Mouse (Mus musculus): ENCODE data around the gene Zbtb20. TPM values are rescaled to one million over a fixed set of nuclear protein-coding genes. Genes with fewer than 3 reads are reported as not detected.

Gene Zbtb20
- polyA plus RNA-seq, 1 experiment from 2014 or later, result 30.9 TPM

- Histone ChIP-seq H3K4me2 (no peak overlapping the region), H3K4me3 (no peak overlapping the region), H3K27me3 (replicated peaks) (no peaks in the 10 kb centered on the region), H3K36me3 (no peaks in the 10 kb centered on the region), H3K9ac (no peak overlapping the region), H3K9me3 (no peaks in the 10 kb centered on the region), H3K4me1 (no peaks in the 10 kb centered on the region), H3K27ac (replicated peaks) (no peak overlapping the region)
- 67% methylated on average over 2 of the region's 2 CpGs for WGBS
- no peak for ATAC-seq (ENCODE audit: extremely low read depth, insufficient number of reproducible peaks, low FRiP score, low TSS enrichment)
Observed at GRCm38 (mm10) chr16:43690912-43691311, 815.2 kb downstream of the Zbtb20 start.

- H3K27me3 ChIP-seq (replicated peaks), result no peaks in the 10 kb centered on the region
- H3K4me1 ChIP-seq, result no peaks in the 10 kb centered on the region
- no peak for ATAC-seq (ENCODE audit: extremely low read depth, insufficient number of reproducible peaks, low FRiP score, low TSS enrichment)
- H3K4me2 ChIP-seq, result no peak overlapping the region
- H3K36me3 ChIP-seq, result no peaks in the 10 kb centered on the region
- H3K9ac ChIP-seq, result no peak overlapping the region
- 87% methylated on average over 5 of the region's 5 CpGs for WGBS
- no peaks in the 10 kb centered on the region for H3K9me3 ChIP-seq
- no peak overlapping the region for H3K27ac ChIP-seq (replicated peaks)
- H3K4me3 ChIP-seq, result no peak overlapping the region
Observed at GRCm38 (mm10) chr16:43691741-43692140, 816.1 kb downstream of the Zbtb20 start.

MicroRNA genes within 50 kb of the gene (microRNA counts, 519-probe panel; counts per million panel counts)
- microRNA mmu-miR-568, result 209 counts per million, percentile 61 among the panel's probes with 10 or more counts

Small RNAs within 50 kb of the gene (microRNA-seq; reads per million reads assigned to microRNA genes)
- not detected for gene Mir568
